Mouse (Mus musculus) layer of hippocampus, postnatal 36 days (tissue): ENCODE data around the gene Prss29. TPM values are rescaled to one million over a fixed set of nuclear protein-coding genes. Genes with fewer than 3 reads are reported as not detected.

Source experiments
- DNase-seq, 2 experiments: peaks; one replicate each; pipeline ENCODE4 v3.0.0; 2022
- total RNA-seq, 2 experiments: library from RNA; stranded (reverse); gene quantifications; 2 replicates each; pipeline ENCODE4 v1.2.3; 2021

Gene Prss29
- total RNA-seq, 2 experiments from 2014 or later, result not detected

- DNase-seq, result no peak
Observed at GRCm38 (mm10) chr17:25345462-25345861, 27.0 kb downstream of the Prss29 start, which contains the start of gene Tpsab1. TSS of gene Tpsab1 (minus strand) at chr17:25345562.

DNA sequence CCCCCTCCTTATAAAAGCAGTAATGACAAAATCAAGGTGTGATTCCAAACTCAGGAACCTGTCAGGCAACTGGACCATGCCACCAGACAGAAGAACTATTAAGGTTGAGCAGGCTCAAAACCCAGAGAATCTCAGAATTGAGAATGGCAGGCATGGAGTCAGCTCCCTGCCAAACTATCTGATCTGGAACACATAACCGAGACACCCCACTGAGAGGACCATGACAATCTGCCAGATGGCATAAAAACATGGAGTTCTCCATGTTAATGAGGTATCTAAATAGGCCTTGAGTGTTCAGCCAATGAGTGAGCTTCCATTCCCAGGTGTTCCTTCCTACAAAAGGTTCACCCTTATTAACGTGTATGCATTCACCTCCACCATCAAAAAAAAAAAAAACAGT, 42.8 kb downstream of the Prss29 start:
- DNase-seq, result no peak

GRCm38 (mm10) chr17:25363726-25364125, 45.3 kb downstream of the Prss29 start:
- DNase-seq, result peak in 1 of 2 experiments; percentile 53

- no peak for DNase-seq
Observed at GRCm38 (mm10) chr17:25366005-25366404, 47.6 kb downstream of the Prss29 start, which contains the start of gene Tpsb2. TSS of gene Tpsb2 (plus strand) at chr17:25366305.

GRCm38 (mm10) chr17:25368973-25369372, 50.5 kb downstream of the Prss29 start, which contains the start of gene Tpsg1:
TSS of gene Tpsg1 (plus strand) at chr17:25369273.
- no peak for DNase-seq

Other genes with a start within 250 kb of the Prss29 start
- 1 to 10 TPM; 7.7 to 8.2 TPM for gene Tmem204, start 235.1 kb upstream of the Prss29 start, total RNA-seq
- gene Telo2, start 202.7 kb upstream of the Prss29 start, total RNA-seq, result 10 to 100 TPM; 36.6 to 37.8 TPM
- gene Ptx4, start 197.9 kb upstream of the Prss29 start, total RNA-seq, result 1 to 10 TPM; 2.3 to 2.5 TPM
- 10 to 100 TPM; 52.3 to 53.0 TPM for gene Clcn7, start 185.3 kb upstream of the Prss29 start, total RNA-seq
- under 1 TPM; 0.15 TPM for gene Ccdc154, start 156.2 kb upstream of the Prss29 start, total RNA-seq
- gene Gm38655, start 143.2 kb upstream of the Prss29 start, total RNA-seq, result not detected
- 10 to 100 TPM; 20.3 to 22.6 TPM for gene BC003965, start 134.1 kb upstream of the Prss29 start, total RNA-seq
- gene Unkl, start 130.3 kb upstream of the Prss29 start, total RNA-seq, result 10 to 100 TPM; 39.4 to 44.6 TPM
- 10 to 100 TPM; 67.3 to 72.2 TPM for gene Gnptg, start 78.5 kb upstream of the Prss29 start, total RNA-seq
- gene Tsr3, start 78.5 kb upstream of the Prss29 start, total RNA-seq, result 10 to 100 TPM; 23.5 to 25.5 TPM
- 1 to 10 TPM; 6.2 to 7.7 TPM for gene Baiap3, start 62.3 kb upstream of the Prss29 start, total RNA-seq
- 100 to 1,000 TPM; 234 to 241 TPM for gene Ube2i, start 44.0 kb upstream of the Prss29 start, total RNA-seq
- not detected for gene Prss34, start 20.3 kb upstream of the Prss29 start, total RNA-seq
- not detected for gene Prss28, start 10.0 kb upstream of the Prss29 start, total RNA-seq
- under 1 TPM in 1 of 2 experiments, not detected in 1; 0.56 TPM for gene Tpsab1, start 26.9 kb downstream of the Prss29 start, total RNA-seq
- under 1 TPM in 1 of 2 experiments, not detected in 1; 0.96 TPM for gene Tpsb2, start 47.7 kb downstream of the Prss29 start, total RNA-seq
- not detected for gene Tpsg1, start 50.6 kb downstream of the Prss29 start, total RNA-seq
- 100 to 1,000 TPM; 107 to 127 TPM for gene Cacna1h, start 115.1 kb downstream of the Prss29 start, total RNA-seq
- 1 to 10 TPM; 1.2 to 2.8 TPM for gene Tekt4, start 136.0 kb downstream of the Prss29 start, total RNA-seq
- gene Sstr5, start 178.6 kb downstream of the Prss29 start, total RNA-seq, result under 1 TPM in 1 of 2 experiments, not detected in 1; 0.23 TPM